Mouse (Mus musculus) adrenal gland (tissue): ENCODE results near the gene Olfr1310.
"Not testable (repeated sequence)": the region's sequence is repeated elsewhere in the genome, so short reads cannot be mapped to it uniquely, and the experiment has no call there.

ENCODE experiments used
- intact Hi-C: fragments of 180-260 bp; cut with DNase I; formaldehyde crosslinking; loops from one replicate; pipeline ENCODE4 v1.15.1; 2025
- long read RNA-seq, 2 experiments: library from polyadenylated mRNA; unstranded; transcript quantifications; one replicate each; pipeline ENCODE4 v2.0.0; 2020; ENCODE audit warnings: borderline replicate concordance in 1 of 2; ENCODE audit not compliant: insufficient replicate concordance in 1 of 2

Olfr1310 gene
- long read RNA-seq, experiment 1 = 0 reads
- long read RNA-seq, experiment 2 = 0 reads

DNA sequence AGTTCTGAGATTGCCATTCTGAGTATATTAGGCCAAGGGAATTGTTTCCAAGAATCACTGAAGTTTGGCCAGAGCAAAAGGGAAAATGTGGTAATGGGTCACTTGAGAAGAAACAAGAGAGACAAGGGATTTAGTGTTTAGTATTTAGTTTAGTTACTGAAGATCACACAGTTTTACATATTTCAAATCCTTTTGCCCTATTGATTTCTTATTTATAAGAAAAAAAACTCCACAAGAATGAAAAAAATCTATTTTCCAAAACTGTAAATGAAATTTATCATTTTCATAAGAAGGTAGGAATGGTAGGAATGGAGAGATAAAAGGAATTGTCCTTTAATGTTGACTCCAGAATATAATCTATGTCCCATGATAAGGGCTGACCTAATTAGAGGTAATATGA is at the start of gene Olfr1310:
Olfr1310 (minus strand) TSS at position 101 of the 400 bp plus-strand sequence.
- intact Hi-C loops = no loop called here

DNA sequence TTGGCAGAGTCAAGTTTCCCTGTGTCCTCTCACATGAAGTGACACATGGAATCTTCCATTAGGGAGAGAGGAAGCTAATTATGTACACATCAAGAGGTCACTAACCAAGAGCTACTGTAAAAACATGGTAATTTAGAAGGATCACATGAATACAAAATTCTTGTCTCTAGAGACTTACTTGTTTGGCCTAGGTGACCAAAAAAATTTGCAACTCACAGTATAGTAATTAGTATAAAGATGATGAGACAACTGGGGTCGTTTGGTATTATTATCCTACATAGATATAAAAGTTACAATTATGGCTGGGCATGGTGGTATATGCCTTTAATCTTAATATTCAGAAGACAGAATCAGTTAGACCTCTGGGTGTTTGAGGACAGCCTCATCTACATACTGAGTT is 37.6 kb upstream of the Olfr1310 start, which contains the start of gene Olfr1312:
Olfr1312 (minus strand) TSS at position 101 of the 400 bp plus-strand sequence.
- intact Hi-C loops = no loop called here

GRCm38 (mm10) chr2:112026971-112027370 is 14.5 kb upstream of the Olfr1310 start:
- intact Hi-C loops = not testable (repeated sequence)

- intact Hi-C loops = no loop called here
Observed at GRCm38 (mm10) chr2:112024312-112024711, 11.8 kb upstream of the Olfr1310 start, which contains the start of gene Olfr1311. TSS of gene Olfr1311 (minus strand) at chr2:112024412.

GRCm38 (mm10) chr2:112014900-112015299 is 2.4 kb upstream of the Olfr1310 start:
- intact Hi-C loops = no loop called here

DNA sequence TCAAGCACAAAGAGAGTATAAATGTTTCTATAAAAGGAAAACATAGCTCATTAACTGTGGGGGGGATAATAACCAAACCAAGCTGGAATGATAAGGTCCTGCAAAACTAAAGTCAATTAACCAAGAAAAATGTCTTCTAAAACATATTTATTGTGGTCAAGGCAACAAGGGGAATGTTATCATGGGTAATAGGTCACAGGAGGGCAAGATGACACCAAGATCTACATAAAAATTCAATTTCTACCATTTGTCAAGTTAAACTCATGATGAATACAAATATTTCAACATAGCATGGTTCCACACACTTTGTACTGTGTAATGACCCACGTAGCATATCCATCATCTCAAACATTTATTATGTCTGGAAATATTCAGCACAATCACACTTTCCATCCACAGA is 22.3 kb downstream of the Olfr1310 start, which contains the start of gene Olfr1309:
Olfr1309 (minus strand) TSS at position 101 of the 400 bp plus-strand sequence.
- intact Hi-C loops = no loop called here

- intact Hi-C loops = no loop called here
Observed at GRCm38 (mm10) chr2:111964844-111965243, 47.7 kb downstream of the Olfr1310 start, which contains the start of gene Olfr1308. TSS of gene Olfr1308 (minus strand) at chr2:111964944.
